Mouse (Mus musculus) layer of hippocampus, postnatal 36 days (tissue): Measurements from ENCODE around the gene Fads2. TPM values are rescaled to one million over a fixed set of nuclear protein-coding genes. Genes with fewer than 3 reads are reported as not detected.

Experiments
- DNase-seq, 2 experiments: peaks; one replicate each; pipeline ENCODE4 v3.0.0; 2022
- total RNA-seq, 2 experiments: library from RNA; stranded (reverse); gene quantifications; 2 replicates each; pipeline ENCODE4 v1.2.3; 2021

Fads2 gene
- total RNA-seq, 2 experiments from 2014 or later = 151 to 155 TPM

DNA sequence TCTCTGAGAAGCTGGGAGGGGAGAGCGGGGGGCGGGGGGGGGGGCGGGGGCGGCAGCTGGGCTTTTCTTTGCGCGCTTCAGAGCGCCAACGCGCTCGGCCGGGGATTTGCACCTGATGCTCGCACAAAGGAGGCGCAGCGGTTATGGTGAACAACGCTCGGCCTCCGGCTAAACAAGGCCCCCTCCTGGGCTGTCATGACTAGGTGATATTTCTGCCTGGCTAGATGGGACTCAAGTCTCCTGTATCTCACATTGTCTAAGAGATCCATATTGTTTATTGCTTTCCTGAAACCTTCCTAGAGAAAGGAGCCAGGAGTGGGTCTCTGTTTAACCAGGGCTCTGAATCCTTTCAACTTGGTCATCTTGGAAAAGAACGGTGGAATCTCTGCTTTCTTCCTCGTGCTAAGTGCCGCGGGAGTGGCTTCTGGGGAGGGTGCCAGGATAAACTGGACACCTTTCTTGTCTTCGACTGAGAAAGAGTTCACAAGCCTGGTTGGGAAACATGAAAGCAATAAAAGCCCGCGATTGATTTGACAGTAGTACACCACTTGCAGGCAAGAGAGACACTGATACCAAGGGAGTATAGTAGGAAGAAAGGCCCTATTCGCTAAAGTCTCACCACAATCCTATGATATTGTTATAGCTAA, 631 bp upstream of the Fads2 start:
- no peak for DNase-seq

DNA sequence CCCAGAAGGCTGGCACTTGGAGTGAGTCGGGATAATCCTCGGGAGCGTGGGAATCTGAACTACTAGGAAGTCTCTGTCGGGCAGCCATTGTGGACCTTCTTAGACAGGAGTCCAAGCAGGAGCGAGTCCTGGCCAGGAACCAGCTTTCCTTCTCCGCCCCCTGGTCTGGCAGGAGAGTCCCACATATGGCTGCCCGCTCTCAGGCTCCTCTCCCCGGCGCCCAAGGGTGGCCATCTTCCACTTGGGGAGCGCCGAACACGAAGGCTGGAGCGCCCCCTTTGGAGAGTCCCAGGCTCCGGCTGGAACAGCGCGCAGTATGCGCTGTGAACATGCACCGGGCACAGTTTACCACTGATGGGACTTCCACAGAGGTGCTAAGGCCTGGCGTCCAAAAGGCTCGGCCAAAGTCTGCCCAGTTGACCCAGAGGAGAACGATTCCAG, 895 bp downstream of the Fads2 start:
- peak; percentile 68 to 76 for DNase-seq

GRCm38 (mm10) chr19:10097826-10098225, 3.7 kb downstream of the Fads2 start:
- no peak for DNase-seq

GRCm38 (mm10) chr19:10096371-10096876, 5.1 kb downstream of the Fads2 start:
- no peak for DNase-seq

GRCm38 (mm10) chr19:10094695-10095094, 6.9 kb downstream of the Fads2 start:
- no peak for DNase-seq

DNA sequence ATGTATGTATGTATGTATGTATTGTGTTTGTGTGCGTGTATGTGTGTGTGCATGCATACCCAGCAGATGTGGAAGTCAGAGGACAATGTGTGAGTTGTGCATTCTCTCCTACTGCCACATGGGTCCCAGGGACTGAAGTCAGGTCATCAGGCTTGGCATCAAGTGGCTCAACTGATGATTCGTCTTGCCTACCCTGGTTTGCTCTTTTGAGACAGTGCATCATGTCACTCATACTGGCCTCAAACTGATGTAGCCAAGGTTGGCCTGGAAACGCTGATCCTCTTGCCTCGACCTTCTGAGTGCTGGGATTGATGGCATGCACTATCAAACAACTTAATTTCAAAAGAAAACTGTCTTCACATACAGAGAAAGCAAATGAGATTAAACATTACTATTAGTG, 7.7 kb downstream of the Fads2 start:
- DNase-seq = no peak

DNA sequence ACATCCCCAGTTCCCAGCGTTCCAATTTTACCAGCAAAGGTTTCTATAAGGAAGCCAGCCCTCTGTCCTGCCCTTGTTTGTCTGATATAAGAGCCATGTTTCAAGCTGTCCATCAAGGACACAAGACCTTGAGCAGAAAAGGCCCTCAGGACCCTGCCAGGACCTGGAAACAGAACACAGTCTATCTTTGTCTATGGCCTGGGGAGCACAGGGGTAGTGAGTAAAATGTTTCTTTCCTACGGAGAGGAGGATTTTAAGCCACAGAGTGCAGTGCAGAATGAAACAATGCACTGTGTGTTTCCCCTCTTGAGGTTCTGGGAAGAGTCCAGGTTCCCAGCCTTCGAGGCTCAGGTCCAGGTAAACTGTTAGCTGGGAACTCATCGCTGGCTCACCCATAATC, 14.6 kb downstream of the Fads2 start:
- DNase-seq = no peak

GRCm38 (mm10) chr19:10085454-10085853, 16.1 kb downstream of the Fads2 start:
- no peak for DNase-seq

GRCm38 (mm10) chr19:10082105-10082504, 19.4 kb downstream of the Fads2 start:
- DNase-seq = no peak

DNA sequence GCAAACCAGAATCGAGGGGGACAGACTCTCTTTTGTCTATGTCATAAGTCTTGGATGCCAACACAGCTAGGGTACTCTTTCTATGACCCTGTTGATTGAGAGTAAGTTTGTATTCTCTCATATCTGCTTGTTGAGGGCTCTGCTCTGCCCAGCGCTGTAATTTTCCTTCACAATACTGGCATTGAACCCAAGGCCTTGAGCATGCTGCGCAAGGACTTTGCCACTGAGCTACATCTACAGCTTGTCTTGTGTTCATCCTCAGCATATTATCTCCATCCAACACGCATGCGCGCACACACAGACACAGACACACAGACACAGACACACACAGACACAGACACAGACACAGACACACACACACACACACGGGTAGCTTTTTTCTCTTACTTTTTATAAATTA, 21.2 kb downstream of the Fads2 start:
- DNase-seq = no peak

DNA sequence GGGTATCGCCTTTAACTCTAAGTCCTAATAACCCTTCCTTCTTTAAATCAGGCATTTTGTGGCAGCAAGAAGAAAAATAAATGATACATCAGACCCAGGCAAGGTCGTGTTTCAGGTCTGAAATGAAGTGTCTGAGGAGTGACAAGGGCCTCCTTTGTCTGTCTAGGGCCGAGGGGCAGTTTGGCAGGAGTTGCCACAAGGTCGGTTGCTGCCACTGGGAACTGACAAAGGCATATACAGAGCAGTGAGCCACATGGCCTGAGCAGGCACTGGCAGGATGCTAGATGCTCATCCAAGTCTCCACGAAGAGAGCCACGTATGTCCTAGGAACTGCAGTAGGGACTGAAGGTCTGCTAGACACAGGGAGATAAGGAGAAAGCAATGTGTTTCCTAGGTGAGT, 23.2 kb downstream of the Fads2 start:
- no peak for DNase-seq

DNA sequence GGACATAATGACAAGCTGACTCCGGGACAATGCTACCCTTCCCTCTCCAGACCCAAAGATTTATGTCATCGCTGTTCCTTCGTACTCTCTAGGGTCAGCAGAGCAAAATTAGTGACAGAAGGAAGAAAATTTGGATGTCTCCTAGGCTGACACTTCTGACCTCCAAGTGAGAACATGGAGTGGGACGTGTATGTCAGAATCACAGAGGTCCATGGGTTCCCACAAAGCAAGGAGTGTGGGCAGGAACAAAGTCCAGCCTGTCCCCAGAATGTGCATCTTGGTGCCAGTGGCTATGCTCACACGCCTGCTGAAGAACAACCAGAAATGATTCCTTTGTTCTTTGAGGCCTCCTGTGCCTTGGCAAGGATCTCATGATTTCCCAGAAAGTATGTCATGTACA, 28.4 kb downstream of the Fads2 start:
- no peak for DNase-seq

GRCm38 (mm10) chr19:10071892-10072291, 29.7 kb downstream of the Fads2 start:
- DNase-seq = no peak

GRCm38 (mm10) chr19:10071166-10071565, 30.4 kb downstream of the Fads2 start:
- peak; percentile 46 to 51 for DNase-seq

DNA sequence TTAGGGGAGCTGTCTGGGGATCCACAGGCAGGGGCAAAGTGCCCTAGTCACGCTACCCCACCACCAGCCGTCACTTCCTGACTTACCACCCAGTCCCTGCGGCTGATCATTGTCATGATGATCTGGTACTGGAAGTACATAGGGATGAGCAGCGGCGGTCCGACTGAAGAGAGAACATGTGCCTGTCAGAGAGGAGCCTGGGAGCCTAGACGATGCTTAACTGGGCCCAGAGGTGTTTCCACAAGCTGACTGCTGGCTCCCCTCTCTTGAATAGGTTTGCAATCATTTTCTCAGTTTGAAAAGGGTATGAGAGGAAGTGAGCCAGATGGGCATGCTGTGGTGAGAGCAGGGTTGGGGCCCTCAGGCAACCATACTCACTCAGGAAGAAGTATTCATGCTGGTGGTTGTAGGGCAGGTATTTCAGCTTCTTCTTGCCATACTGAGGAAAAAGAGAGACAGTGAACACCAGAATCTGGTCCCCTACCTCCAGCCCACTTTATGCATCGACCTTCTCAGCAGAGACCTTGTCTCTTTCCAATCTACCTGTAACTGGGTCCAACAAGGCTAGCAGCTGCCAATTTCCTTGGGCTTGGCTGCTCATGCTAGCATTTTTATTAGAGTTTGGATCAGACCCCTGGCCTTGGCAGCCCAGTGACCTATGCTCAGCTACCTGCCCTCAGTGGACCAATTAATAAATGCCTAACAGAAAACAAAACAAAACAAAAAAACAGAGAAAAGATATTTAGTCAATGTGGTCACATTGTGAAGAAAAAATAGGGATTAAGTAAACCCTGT, 31.2 kb downstream of the Fads2 start:
- no peak for DNase-seq

DNA sequence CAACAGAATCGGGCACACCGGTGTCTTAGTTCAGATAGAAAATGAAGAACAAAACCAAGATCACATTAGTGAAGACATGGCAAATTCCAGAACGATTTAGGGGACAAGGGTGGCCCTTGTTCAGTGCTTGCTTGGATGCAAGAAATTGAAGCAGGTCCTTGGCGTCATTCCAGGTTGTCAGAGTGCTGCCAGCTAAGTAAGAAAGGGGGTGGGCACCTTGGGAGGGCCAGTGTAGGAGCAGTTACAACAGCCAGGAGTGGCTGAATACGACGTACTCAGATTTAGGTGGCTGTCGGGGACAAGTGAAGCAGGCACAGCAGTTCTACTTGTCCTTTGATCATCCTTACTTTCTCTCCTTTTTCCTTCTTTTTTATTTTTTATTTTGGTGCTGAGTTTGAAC, 33.8 kb downstream of the Fads2 start:
- no peak for DNase-seq

- no peak for DNase-seq
These were observed 35.0 kb downstream of the Fads2 start for GRCm38 (mm10) chr19:10066502-10066901.

- DNase-seq = no peak
These were observed 35.4 kb downstream of the Fads2 start for GRCm38 (mm10) chr19:10066189-10066500.

GRCm38 (mm10) chr19:10065465-10066188, 35.9 kb downstream of the Fads2 start:
- DNase-seq = no peak

- no peak for DNase-seq
These were observed 37.2 kb downstream of the Fads2 start for GRCm38 (mm10) chr19:10064173-10065012.

- DNase-seq = no peak
These were observed 38.7 kb downstream of the Fads2 start for GRCm38 (mm10) chr19:10062862-10063261.

DNA sequence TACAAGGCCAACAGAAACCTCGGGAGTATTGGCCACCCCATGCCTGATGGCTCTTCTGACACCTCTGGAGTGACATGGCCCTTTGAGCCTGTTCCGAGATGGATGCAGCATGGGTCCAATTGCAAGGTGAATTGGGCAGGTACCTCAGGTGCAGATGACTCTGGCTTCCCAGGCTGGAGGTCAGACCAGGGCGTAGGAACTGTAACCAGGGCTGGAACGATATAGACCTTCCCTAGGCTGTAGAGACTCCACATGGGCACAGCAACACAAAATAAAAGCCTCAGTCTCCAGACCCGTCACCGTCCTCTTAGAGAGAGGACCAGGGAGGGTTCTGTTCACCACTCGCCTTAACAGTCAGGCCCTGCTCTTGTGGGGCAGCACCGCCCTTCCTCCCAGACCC, 39.3 kb downstream of the Fads2 start:
- no peak for DNase-seq
